Mouse (Mus musculus): ENCODE measurements around the gene Paf1. TPM values are rescaled to one million over a fixed set of nuclear protein-coding genes. Genes with fewer than 3 reads are reported as not detected.
A peak's percentile ranks its signal among the peaks of the same experiment; 100 is the strongest.

The Paf1 gene
- polyA plus RNA-seq, 1 experiment, result 44.3 TPM

DNA sequence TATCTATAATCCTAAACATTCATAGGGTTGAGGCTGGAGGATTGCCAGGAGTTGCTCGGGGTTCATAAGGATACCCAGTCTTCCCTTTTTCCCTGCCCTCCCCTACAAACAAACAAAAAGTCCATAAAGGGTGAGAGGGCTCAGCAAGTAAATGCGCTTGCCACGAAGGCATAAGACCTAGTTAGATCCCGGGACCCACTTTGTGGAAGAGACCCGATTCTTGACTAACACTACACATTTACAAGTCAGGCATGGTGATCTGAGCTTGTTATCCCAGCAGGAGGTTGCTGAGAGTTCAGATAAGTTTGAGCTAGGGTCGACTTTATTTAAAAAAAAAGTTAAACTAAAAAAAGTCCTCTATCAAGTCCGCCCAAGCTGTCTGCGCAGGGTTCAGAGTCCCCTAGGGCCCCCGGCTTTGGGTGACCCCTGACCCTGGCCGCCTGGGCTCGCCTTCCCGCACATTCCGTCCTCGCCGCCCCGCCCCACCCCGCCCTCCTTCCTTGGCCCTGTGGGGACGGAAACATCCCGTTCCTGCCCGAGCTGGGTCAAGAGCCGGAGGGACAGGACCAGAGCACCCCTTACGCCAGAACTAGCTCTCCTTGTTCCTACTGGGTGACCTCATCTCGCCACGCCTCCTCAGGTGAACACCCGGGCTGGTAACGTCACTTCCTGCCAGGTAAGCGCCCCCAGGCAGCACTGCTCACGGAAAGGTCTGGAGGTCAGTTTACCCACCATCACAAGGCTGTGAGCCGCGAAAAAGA is 16.6 kb upstream of the Paf1 start:
- Histone ChIP-seq H3K36me3 (ENCODE audit: control insufficient read depth, insufficient read depth) (no peaks in the 10 kb centered on the region), H3K27me3 (ENCODE audit: control insufficient read depth, insufficient read depth, insufficient read length) (no peaks in the 10 kb centered on the region), H3K4me3 (ENCODE audit: insufficient read depth, poor library complexity, severe bottlenecking) (peak overlapping the region; percentile 25), H3K79me2 (ENCODE audit: control insufficient read depth, insufficient read depth) (peaks cover 38% of the 10 kb centered on the region), H3ac (ENCODE audit: control insufficient read depth, insufficient read length, low read depth) (peak overlapping the region; percentile 63), H3K79me3 (ENCODE audit: low read depth) (peaks cover 24% of the 10 kb centered on the region)
- TF ChIP-seq CTCF (IDR thresholded peaks at IDR 0.05; ENCODE audit: control insufficient read depth, insufficient read depth, insufficient read length) (no peak), MYOD1 (IDR thresholded peaks at IDR 0.05; ENCODE audit: control insufficient read depth, insufficient read length, low read depth) (no peak), MYOG (IDR thresholded peaks at IDR 0.05; ENCODE audit: control insufficient read depth, extremely low read depth, insufficient read length) (no peak), MAX (IDR thresholded peaks at IDR 0.05) (no peak), FOSL1 (IDR thresholded peaks at IDR 0.05; ENCODE audit: insufficient read depth, low read length, poor library complexity, severe bottlenecking) (no peak), CEBPB (IDR thresholded peaks at IDR 0.05; ENCODE audit: low read depth) (no peak), USF1 (IDR thresholded peaks at IDR 0.05; ENCODE audit: low read depth) (no peak)

DNA sequence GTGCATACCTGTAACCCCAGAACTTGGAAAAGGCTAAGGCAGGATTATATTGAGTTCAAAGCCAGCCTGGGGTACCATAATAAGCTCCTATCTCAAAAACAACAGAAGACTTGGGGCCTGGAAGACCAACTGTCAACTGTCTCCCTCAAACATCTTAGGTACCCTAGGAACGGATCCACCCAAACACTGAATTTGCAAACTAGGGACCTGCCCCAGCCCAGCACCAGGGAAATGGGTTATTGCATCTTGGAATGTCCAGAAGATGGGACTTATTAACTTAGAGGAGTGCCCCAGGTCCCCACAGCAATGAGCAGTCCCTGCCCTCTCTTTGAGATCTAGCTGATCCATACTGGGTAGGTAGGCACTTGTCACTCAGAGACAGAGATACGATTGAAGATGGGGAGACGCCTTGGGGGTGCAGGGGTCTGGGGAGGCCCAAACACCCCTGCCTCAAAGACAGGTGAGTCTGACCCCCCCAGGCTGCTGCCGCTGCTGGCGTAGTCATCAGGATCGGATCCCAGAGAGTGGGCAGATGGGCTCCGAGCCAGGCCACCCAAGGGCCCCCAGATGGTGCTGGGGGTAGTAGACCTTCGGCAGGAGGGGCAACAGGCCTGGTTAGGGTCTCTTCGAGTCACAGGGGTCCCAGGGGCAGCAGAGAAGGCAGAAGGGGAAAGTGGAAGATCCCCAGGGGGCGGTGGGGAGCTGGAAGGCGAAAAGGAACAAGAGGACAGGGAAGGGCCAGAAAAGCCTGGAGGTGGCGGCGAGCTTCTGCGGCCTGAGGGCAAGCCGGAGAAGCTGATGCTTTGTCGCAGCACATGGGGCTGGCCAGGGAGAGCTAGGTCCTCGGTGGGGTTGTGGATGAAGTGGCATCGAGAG is 15.3 kb upstream of the Paf1 start:
- no peaks in the 10 kb centered on the region for H3K27me3 ChIP-seq (ENCODE audit: control insufficient read depth, insufficient read depth, insufficient read length)
- H3ac ChIP-seq (ENCODE audit: control insufficient read depth, insufficient read length, low read depth), result peak overlapping the region; percentile 94
- H3K79me2 ChIP-seq (ENCODE audit: control insufficient read depth, insufficient read depth), result peaks cover 28% of the 10 kb centered on the region
- peaks cover 20% of the 10 kb centered on the region for H3K79me3 ChIP-seq (ENCODE audit: low read depth)
- H3K4me3 ChIP-seq (ENCODE audit: insufficient read depth, poor library complexity, severe bottlenecking), result peak overlapping the region; percentile 57
- no peaks in the 10 kb centered on the region for H3K36me3 ChIP-seq (ENCODE audit: control insufficient read depth, insufficient read depth)
- TF ChIP-seq CTCF (IDR thresholded peaks at IDR 0.05; ENCODE audit: control insufficient read depth, insufficient read depth, insufficient read length), result no peak
- TF ChIP-seq MYOD1 (IDR thresholded peaks at IDR 0.05; ENCODE audit: control insufficient read depth, insufficient read length, low read depth), result no peak
- TF ChIP-seq CEBPB (IDR thresholded peaks at IDR 0.05; ENCODE audit: low read depth), result no peak
- TF ChIP-seq FOSL1 (IDR thresholded peaks at IDR 0.05; ENCODE audit: insufficient read depth, low read length, poor library complexity, severe bottlenecking), result no peak
- no peak for TF ChIP-seq USF1 (IDR thresholded peaks at IDR 0.05; ENCODE audit: low read depth)
- TF ChIP-seq MAX (IDR thresholded peaks at IDR 0.05), result no peak
- no peak for TF ChIP-seq MYOG (IDR thresholded peaks at IDR 0.05; ENCODE audit: control insufficient read depth, extremely low read depth, insufficient read length)

DNA sequence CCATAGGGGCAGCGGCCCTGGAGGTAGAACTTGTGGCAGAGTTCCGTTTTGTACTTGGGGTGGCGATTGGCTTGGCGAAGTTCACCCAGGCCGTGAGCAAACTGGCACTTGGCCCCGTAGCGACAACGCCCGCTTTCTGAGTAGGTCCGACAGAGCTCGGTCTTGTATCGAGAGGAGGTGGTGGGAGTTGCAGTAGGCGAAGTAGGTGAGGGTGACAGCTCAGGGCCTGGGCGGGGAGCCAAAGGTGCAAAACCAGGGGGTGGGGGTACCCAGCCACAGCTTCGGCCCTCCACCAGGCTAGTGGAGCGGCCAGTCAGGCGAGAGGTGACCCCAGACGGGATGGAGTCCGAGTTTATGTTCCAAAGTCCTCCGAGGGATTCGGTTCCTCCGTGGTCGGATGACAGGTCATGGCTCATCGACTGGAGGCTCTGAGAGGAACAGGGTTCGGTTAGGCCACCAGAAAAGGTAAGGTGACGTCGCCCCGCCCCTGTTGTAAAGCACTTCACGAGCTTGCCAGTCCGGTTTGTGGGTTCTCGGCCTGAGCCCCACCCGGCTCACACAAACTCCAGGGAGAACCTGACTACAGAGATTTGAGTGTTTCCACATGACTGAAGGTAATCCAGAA is 14.6 kb upstream of the Paf1 start:
- no peak for TF ChIP-seq MYOG (IDR thresholded peaks at IDR 0.05; ENCODE audit: control insufficient read depth, extremely low read depth, insufficient read length)
- TF ChIP-seq FOSL1 (IDR thresholded peaks at IDR 0.05; ENCODE audit: insufficient read depth, low read length, poor library complexity, severe bottlenecking), result no peak
- TF ChIP-seq MAX (IDR thresholded peaks at IDR 0.05), result no peak
- no peak for TF ChIP-seq MYOD1 (IDR thresholded peaks at IDR 0.05; ENCODE audit: control insufficient read depth, insufficient read length, low read depth)
- TF ChIP-seq CEBPB (IDR thresholded peaks at IDR 0.05; ENCODE audit: low read depth), result no peak
- no peak for TF ChIP-seq CTCF (IDR thresholded peaks at IDR 0.05; ENCODE audit: control insufficient read depth, insufficient read depth, insufficient read length)
- no peak for TF ChIP-seq USF1 (IDR thresholded peaks at IDR 0.05; ENCODE audit: low read depth)
- Histone ChIP-seq H3K4me3 (ENCODE audit: insufficient read depth, poor library complexity, severe bottlenecking) (peak overlapping the region; percentile 57), H3K79me3 (ENCODE audit: low read depth) (peaks cover 20% of the 10 kb centered on the region), H3K79me2 (ENCODE audit: control insufficient read depth, insufficient read depth) (peaks cover 28% of the 10 kb centered on the region), H3K27me3 (ENCODE audit: control insufficient read depth, insufficient read depth, insufficient read length) (no peaks in the 10 kb centered on the region), H3K36me3 (ENCODE audit: control insufficient read depth, insufficient read depth) (no peaks in the 10 kb centered on the region), H3ac (ENCODE audit: control insufficient read depth, insufficient read length, low read depth) (peak overlapping the region; percentile 94)

- peak overlapping the region; percentile 94 for H3ac ChIP-seq (ENCODE audit: control insufficient read depth, insufficient read length, low read depth)
- H3K79me3 ChIP-seq (ENCODE audit: low read depth), result peaks cover 20% of the 10 kb centered on the region
- H3K36me3 ChIP-seq (ENCODE audit: control insufficient read depth, insufficient read depth), result no peaks in the 10 kb centered on the region
- peaks cover 28% of the 10 kb centered on the region for H3K79me2 ChIP-seq (ENCODE audit: control insufficient read depth, insufficient read depth)
- no peak for TF ChIP-seq FOSL1 (IDR thresholded peaks at IDR 0.05; ENCODE audit: insufficient read depth, low read length, poor library complexity, severe bottlenecking)
- TF ChIP-seq MAX (IDR thresholded peaks at IDR 0.05), result no peak
- TF ChIP-seq MYOG (IDR thresholded peaks at IDR 0.05; ENCODE audit: control insufficient read depth, extremely low read depth, insufficient read length), result no peak
- H3K4me3 ChIP-seq (ENCODE audit: insufficient read depth, poor library complexity, severe bottlenecking), result peak overlapping the region; percentile 57
- no peaks in the 10 kb centered on the region for H3K27me3 ChIP-seq (ENCODE audit: control insufficient read depth, insufficient read depth, insufficient read length)
Observed at GRCm38 (mm10) chr7:28378769-28379651, 13.7 kb upstream of the Paf1 start.

Measured in C2C12 (cell line).